Mouse (Mus musculus) hindbrain, embryonic 15.5 days (tissue): ENCODE measurements at regions not wholly inside any gene's neighbourhood (a gene's known extent, or its start where the extent isn't known, plus 50 kb on each side); places are given as distances from the start of the nearest gene placed in this dataset.

ENCODE experiments used
- ATAC-seq: fragments of 200-750 bp; cut with Nextera tagmentation; 2 replicates; pipeline ENCODE4 v1.8.0; 2017; ENCODE audit warnings: low read depth, moderate number of reproducible peaks, moderate TSS enrichment; ENCODE audit not compliant: low FRiP score
- H3K27ac ChIP-seq: fragments of 300-500 bp; sonication (generic); replicated peaks from 2 replicates; pipeline ENCODE4 v1.5.1; 2015; ENCODE audit warnings: mild to moderate bottlenecking, inconsistent platforms
- H3K27me3 ChIP-seq: fragments of 300-500 bp; sonication (generic); 2 replicates; pipeline ENCODE4 v1.6.1; 2015; ENCODE audit warnings: control low read depth, inconsistent platforms
- H3K36me3 ChIP-seq: fragments of 300-500 bp; sonication (generic); 2 replicates; pipeline ENCODE4 v1.6.1; 2015; ENCODE audit warnings: control low read depth, inconsistent platforms
- H3K4me1 ChIP-seq: fragments of 300-500 bp; sonication (generic); replicated peaks from 2 replicates; pipeline ENCODE4 v1.6.1; 2015; ENCODE audit warnings: control low read depth, inconsistent platforms
- H3K4me2 ChIP-seq: fragments of 300-500 bp; sonication (generic); 2 replicates; pipeline ENCODE4 v1.6.1; 2015; ENCODE audit warnings: moderate library complexity, mild to moderate bottlenecking, inconsistent platforms
- H3K4me3 ChIP-seq: fragments of 300-500 bp; sonication (generic); 2 replicates; pipeline ENCODE4 v1.5.1; 2015; ENCODE audit warnings: mild to moderate bottlenecking, inconsistent platforms
- H3K9ac ChIP-seq: fragments of 300-500 bp; sonication (generic); 2 replicates; pipeline ENCODE4 v1.6.1; 2015; ENCODE audit warnings: inconsistent platforms
- H3K9me3 ChIP-seq: fragments of 300-500 bp; sonication (generic); 2 replicates; pipeline ENCODE4 v1.6.1; 2016; ENCODE audit warnings: control low read depth, inconsistent platforms
- WGBS: fragments of 180-500 bp; shearing (Covaris S2); methylation state at CpG from one replicate; pipeline ENCODE4 v1.1.7; 2015; 5-methylcytosine and 5-hydroxymethylcytosine counted together

GRCm38 (mm10) chr19:6639681-6640080, 96.8 kb upstream of the Slc22a12 start:
- no peak for ATAC-seq
- H3K4me1 ChIP-seq, result no peaks in the 10 kb centered on the region
- 88% methylated on average over 7 of the region's 7 CpGs for WGBS

DNA sequence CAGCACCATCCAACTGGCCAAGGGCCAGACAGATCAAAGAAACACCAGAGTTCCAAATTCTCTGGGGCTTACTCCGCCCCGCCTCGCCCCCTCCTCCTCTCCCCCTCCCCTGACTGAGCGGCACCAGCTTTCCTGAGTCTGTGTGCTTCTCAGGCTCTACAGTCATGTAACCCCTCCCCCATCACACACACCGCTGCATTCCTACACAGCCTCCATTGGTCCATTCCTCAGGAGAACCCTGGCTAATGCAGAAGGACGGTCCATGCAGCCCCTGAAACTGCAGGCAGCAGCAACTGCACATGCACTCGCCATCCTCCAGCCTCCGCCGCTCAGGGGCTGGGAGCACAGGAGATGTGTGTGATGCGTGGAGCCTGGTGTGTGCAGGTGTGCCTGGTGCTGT, 90.6 kb upstream of the Slc22a12 start:
- Histone ChIP-seq H3K4me3 (no peak overlapping the region), H3K27ac (no peak overlapping the region), H3K4me1 (peaks cover 5% of the 10 kb centered on the region; the same call in 1 of the 2 replicates), H3K27me3 (no peaks in the 10 kb centered on the region), H3K36me3 (no peaks in the 10 kb centered on the region), H3K9ac (no peak overlapping the region), H3K9me3 (no peaks in the 10 kb centered on the region), H3K4me2 (0 out of 2 replicates have a peak overlapping the region, but pooled peaks have one; percentile 17)
- 41% methylated on average over 9 of the region's 10 CpGs for WGBS
- ATAC-seq, result peak; percentile 65; the same call in 1 of the 2 replicates

More at GRCm38 (mm10) chr19:6639681-6640080, 96.8 kb upstream of the Slc22a12 start:
- Histone ChIP-seq H3K4me2 (no peak overlapping the region), H3K9ac (no peak overlapping the region), H3K27ac (no peak overlapping the region), H3K36me3 (no peaks in the 10 kb centered on the region), H3K4me3 (no peak overlapping the region), H3K27me3 (no peaks in the 10 kb centered on the region), H3K9me3 (no peaks in the 10 kb centered on the region)

- 89% methylated on average over 5 of the region's 5 CpGs for WGBS
- H3K36me3 ChIP-seq, result no peaks in the 10 kb centered on the region
- ATAC-seq, result no peak
- H3K9ac ChIP-seq, result no peak overlapping the region
- H3K4me2 ChIP-seq, result no peak overlapping the region
- H3K4me1 ChIP-seq, result peaks cover 5% of the 10 kb centered on the region; the same call in 1 of the 2 replicates
- no peaks in the 10 kb centered on the region for H3K27me3 ChIP-seq
- no peak overlapping the region for H3K4me3 ChIP-seq
- H3K9me3 ChIP-seq, result no peaks in the 10 kb centered on the region
- no peak overlapping the region for H3K27ac ChIP-seq
Measured at GRCm38 (mm10) chr19:6631817-6632216, 89.0 kb upstream of the Slc22a12 start.

DNA sequence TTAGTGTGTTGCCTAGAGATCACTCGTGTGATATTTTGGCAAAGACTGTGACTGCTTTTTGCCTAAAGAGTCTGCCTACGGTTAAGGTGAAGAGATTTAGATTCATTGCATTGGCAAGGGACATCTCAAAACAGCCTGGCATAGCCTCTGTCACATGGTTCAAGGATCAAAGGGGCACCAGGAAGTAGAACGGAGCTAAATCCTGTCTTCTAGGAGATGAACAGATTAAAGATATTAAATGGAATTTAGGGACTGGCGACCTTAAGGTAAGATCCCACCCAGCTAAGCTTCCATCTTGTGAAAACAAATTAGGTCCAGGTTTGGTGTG, 87.7 kb upstream of the Slc22a12 start:
- WGBS, result 81% methylated on average over 4 of the region's 4 CpGs
- H3K4me3 ChIP-seq, result no peak overlapping the region
- H3K9me3 ChIP-seq, result no peaks in the 10 kb centered on the region
- H3K27me3 ChIP-seq, result no peaks in the 10 kb centered on the region
- H3K9ac ChIP-seq, result no peak overlapping the region
- no peak overlapping the region for H3K4me2 ChIP-seq
- H3K27ac ChIP-seq, result no peak overlapping the region
- no peak for ATAC-seq
- no peaks in the 10 kb centered on the region for H3K36me3 ChIP-seq
- H3K4me1 ChIP-seq, result peaks cover 5% of the 10 kb centered on the region; the same call in 1 of the 2 replicates

- peaks cover 5% of the 10 kb centered on the region; the same call in 1 of the 2 replicates for H3K4me1 ChIP-seq
Measured at GRCm38 (mm10) chr19:6629911-6630612, 87.2 kb upstream of the Slc22a12 start.

GRCm38 (mm10) chr19:6625574-6625973, 82.7 kb upstream of the Slc22a12 start:
- H3K9me3 ChIP-seq, result no peaks in the 10 kb centered on the region
- no peaks in the 10 kb centered on the region for H3K4me1 ChIP-seq
- H3K27ac ChIP-seq, result no peak overlapping the region
- no peak overlapping the region for H3K4me3 ChIP-seq
- no peak overlapping the region for H3K4me2 ChIP-seq
- no peaks in the 10 kb centered on the region for H3K27me3 ChIP-seq
- no peaks in the 10 kb centered on the region for H3K36me3 ChIP-seq
- no peak overlapping the region for H3K9ac ChIP-seq
- WGBS, result 74% methylated on average over 3 of the region's 3 CpGs
- no peak for ATAC-seq

More at GRCm38 (mm10) chr19:6629911-6630612, 87.2 kb upstream of the Slc22a12 start:
- no peak overlapping the region for H3K27ac ChIP-seq
- H3K9ac ChIP-seq, result no peak overlapping the region
- WGBS, result 89% methylated on average over 9 of the region's 9 CpGs
- no peak overlapping the region for H3K4me3 ChIP-seq
- no peaks in the 10 kb centered on the region for H3K27me3 ChIP-seq
- H3K4me2 ChIP-seq, result no peak overlapping the region
- no peak for ATAC-seq
- H3K36me3 ChIP-seq, result no peaks in the 10 kb centered on the region
- H3K9me3 ChIP-seq, result no peaks in the 10 kb centered on the region

DNA sequence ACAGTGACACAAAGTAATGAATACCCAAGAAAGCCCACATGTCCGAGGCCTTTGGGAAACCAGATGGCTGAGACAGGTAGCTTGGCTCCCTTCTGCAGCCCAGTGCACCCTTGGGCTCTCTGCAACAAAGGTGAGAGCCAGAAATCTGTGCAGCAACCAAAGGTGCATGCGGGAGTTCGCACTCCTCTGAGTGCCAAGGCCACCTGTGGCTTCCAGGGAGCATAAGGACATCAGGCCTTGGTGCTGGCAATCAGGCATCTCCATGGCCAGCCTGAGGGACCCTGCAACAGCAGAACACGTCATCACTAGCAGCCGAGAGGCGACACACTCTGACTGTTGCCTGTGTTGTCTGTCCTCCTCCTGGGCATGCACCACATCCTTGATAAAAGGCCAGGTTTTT, 78.2 kb upstream of the Slc22a12 start:
- no peaks in the 10 kb centered on the region for H3K9me3 ChIP-seq
- no peaks in the 10 kb centered on the region for H3K36me3 ChIP-seq
- no peaks in the 10 kb centered on the region for H3K4me1 ChIP-seq
- WGBS, result 87% methylated on average over 6 of the region's 6 CpGs
- no peak overlapping the region for H3K27ac ChIP-seq
- H3K9ac ChIP-seq, result no peak overlapping the region
- H3K4me3 ChIP-seq, result no peak overlapping the region
- no peak overlapping the region for H3K4me2 ChIP-seq
- ATAC-seq, result no peak
- H3K27me3 ChIP-seq, result no peaks in the 10 kb centered on the region

GRCm38 (mm10) chr19:6619546-6619945, 76.7 kb upstream of the Slc22a12 start:
- Histone ChIP-seq H3K4me3 (no peak overlapping the region), H3K9me3 (no peaks in the 10 kb centered on the region), H3K4me2 (no peak overlapping the region), H3K27me3 (no peaks in the 10 kb centered on the region), H3K36me3 (no peaks in the 10 kb centered on the region), H3K9ac (no peak overlapping the region), H3K4me1 (no peaks in the 10 kb centered on the region), H3K27ac (no peak overlapping the region)
- ATAC-seq, result no peak
- 83% methylated on average over 6 of the region's 6 CpGs for WGBS

- no peaks in the 10 kb centered on the region for H3K4me1 ChIP-seq
- no peak overlapping the region for H3K27ac ChIP-seq
- ATAC-seq, result no peak
- no peaks in the 10 kb centered on the region for H3K9me3 ChIP-seq
- 86% methylated on average over 5 of the region's 5 CpGs for WGBS
- H3K27me3 ChIP-seq, result no peaks in the 10 kb centered on the region
- H3K9ac ChIP-seq, result no peak overlapping the region
- no peak overlapping the region for H3K4me3 ChIP-seq
- H3K4me2 ChIP-seq, result no peak overlapping the region
- no peaks in the 10 kb centered on the region for H3K36me3 ChIP-seq
Measured at GRCm38 (mm10) chr19:6616659-6617058, 73.8 kb upstream of the Slc22a12 start.

GRCm38 (mm10) chr19:6612441-6612840, 69.6 kb upstream of the Slc22a12 start:
- H3K36me3 ChIP-seq, result no peaks in the 10 kb centered on the region
- peaks cover 13% of the 10 kb centered on the region for H3K4me1 ChIP-seq
- no peaks in the 10 kb centered on the region for H3K27me3 ChIP-seq
- H3K4me2 ChIP-seq, result no peak overlapping the region
- 83% methylated on average over 7 of the region's 7 CpGs for WGBS
- no peak overlapping the region for H3K27ac ChIP-seq
- no peaks in the 10 kb centered on the region for H3K9me3 ChIP-seq
- ATAC-seq, result no peak
- no peak overlapping the region for H3K4me3 ChIP-seq
- no peak overlapping the region for H3K9ac ChIP-seq

- 81% methylated on average over 5 of the region's 5 CpGs for WGBS
- Histone ChIP-seq H3K27me3 (no peaks in the 10 kb centered on the region), H3K27ac (no peak overlapping the region), H3K36me3 (no peaks in the 10 kb centered on the region), H3K4me3 (no peak overlapping the region), H3K4me2 (no peak overlapping the region), H3K4me1 (peaks cover 13% of the 10 kb centered on the region), H3K9ac (no peak overlapping the region), H3K9me3 (no peaks in the 10 kb centered on the region)
- no peak for ATAC-seq
Measured at GRCm38 (mm10) chr19:6611921-6612320, 69.1 kb upstream of the Slc22a12 start.

DNA sequence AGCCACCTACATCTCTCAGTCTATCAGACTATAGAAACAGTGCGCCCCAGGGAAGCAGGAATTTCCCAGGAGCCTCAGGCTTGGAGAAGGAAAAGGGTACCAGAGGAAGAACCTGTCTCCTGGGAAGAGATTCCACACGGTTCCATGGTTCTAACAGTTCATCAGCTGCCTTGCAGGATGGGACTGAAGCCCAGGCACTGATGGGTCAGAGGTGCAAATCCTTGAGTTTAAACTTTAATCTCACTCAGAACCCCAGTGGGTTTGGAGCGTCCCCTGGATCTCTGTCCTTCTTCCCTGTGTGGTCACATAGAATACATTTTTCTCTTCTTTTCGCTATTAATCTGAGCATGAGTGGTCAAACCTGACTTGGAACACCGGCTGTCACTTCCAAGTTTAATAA, 67.9 kb upstream of the Slc22a12 start:
- Histone ChIP-seq H3K9me3 (no peaks in the 10 kb centered on the region), H3K4me2 (no peak overlapping the region), H3K9ac (no peak overlapping the region), H3K4me3 (no peak overlapping the region), H3K36me3 (no peaks in the 10 kb centered on the region), H3K27me3 (no peaks in the 10 kb centered on the region), H3K4me1 (peaks cover 13% of the 10 kb centered on the region), H3K27ac (no peak overlapping the region)
- no peak for ATAC-seq
- WGBS, result 79% methylated on average over 5 of the region's 5 CpGs

DNA sequence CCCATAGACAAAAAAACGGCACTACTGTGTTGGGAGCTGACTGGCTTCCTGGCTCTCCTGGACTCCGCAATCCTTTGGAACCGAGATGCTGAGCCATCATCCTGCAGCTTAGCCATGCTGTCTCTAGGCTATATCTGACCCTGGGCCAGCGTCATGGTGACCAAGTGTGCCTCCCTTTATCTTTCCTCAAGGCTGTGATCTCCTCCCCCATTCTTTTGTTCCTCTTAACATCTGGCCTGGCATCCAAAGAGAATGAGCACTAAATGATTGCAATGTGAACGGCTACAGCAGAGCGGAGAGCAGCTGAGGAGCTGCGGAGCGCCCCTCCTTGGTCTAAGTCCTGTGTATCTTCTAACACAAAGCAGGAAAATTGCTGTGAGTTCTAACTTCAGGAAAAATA, 67.2 kb upstream of the Slc22a12 start:
- ATAC-seq, result no peak
- Histone ChIP-seq H3K4me3 (no peak overlapping the region), H3K27ac (no peak overlapping the region), H3K4me2 (no peak overlapping the region), H3K27me3 (no peaks in the 10 kb centered on the region), H3K4me1 (peaks cover 13% of the 10 kb centered on the region), H3K36me3 (no peaks in the 10 kb centered on the region), H3K9me3 (no peaks in the 10 kb centered on the region), H3K9ac (no peak overlapping the region)
- 18% methylated on average over 8 of the region's 8 CpGs for WGBS
